Mouse (Mus musculus) G1E (cell line): ENCODE data around the gene Flywch1. TPM values are rescaled to one million over a fixed set of nuclear protein-coding genes. Genes with fewer than 3 reads are reported as not detected.

Source experiments
- ATAC-seq: 2 replicates; pipeline ENCODE4 v1.8.0; 2016; ENCODE audit warnings: mild to moderate bottlenecking; ENCODE audit not compliant: insufficient number of reproducible peaks, poor library complexity, low FRiP score, severe bottlenecking; ENCODE audit errors: extremely low read depth
- DNase-seq: peaks from one replicate; pipeline ENCODE4 v3.0.0; 2012; ENCODE audit warnings: low spot score
- H3K27me3 ChIP-seq: 2 replicates; pipeline ENCODE4 v1.6.1; 2012; ENCODE audit warnings: mild to moderate bottlenecking, low read length, inconsistent platforms; ENCODE audit not compliant: insufficient read depth
- H3K36me3 ChIP-seq: replicated peaks from 2 replicates; pipeline ENCODE3; 2012; ENCODE audit warnings: mild to moderate bottlenecking, inconsistent platforms
- H3K4me1 ChIP-seq: 2 replicates; pipeline ENCODE4 v1.6.1; 2012; ENCODE audit warnings: low read depth, low read length, inconsistent platforms, mixed read lengths; ENCODE audit not compliant: insufficient read depth
- H3K4me3 ChIP-seq: 2 replicates; pipeline ENCODE4 v1.5.1; 2012; ENCODE audit warnings: low read depth, mild to moderate bottlenecking, inconsistent platforms, low read length, moderate library complexity, mixed read lengths
- H3K9me3 ChIP-seq: replicated peaks from 2 replicates; pipeline ENCODE4 v1.6.1; 2012; ENCODE audit warnings: inconsistent platforms
- CTCF ChIP-seq: IDR thresholded peaks from 2 replicates; pipeline ENCODE4 v1.5.1; 2012; ENCODE audit warnings: low read depth, low read length, inconsistent platforms, mixed read lengths
- GATA1 ChIP-seq: IDR thresholded peaks from 2 replicates; pipeline ENCODE4 v1.6.1; 2012; ENCODE audit warnings: borderline replicate concordance, low read length, inconsistent platforms, mixed read lengths
- GATA2 ChIP-seq: IDR thresholded peaks from 2 replicates; pipeline ENCODE4 v1.6.1; 2012; ENCODE audit warnings: low read depth, low read length, inconsistent platforms, borderline replicate concordance
- POLR2AphosphoS5 ChIP-seq: IDR thresholded peaks from 2 replicates; pipeline ENCODE4 v1.6.1; 2012; ENCODE audit warnings: low read depth, low read length, inconsistent platforms; ENCODE audit not compliant: insufficient replicate concordance
- TAL1 ChIP-seq: conservative IDR thresholded peaks from 2 replicates; pipeline ENCODE4 v1.6.1; 2012; ENCODE audit warnings: low read depth, low read length, inconsistent platforms, mixed read lengths
- polyA plus RNA-seq: library from polyadenylated mRNA; stranded (reverse); fragments of >175 nt; gene quantifications from 2 replicates; pipeline ENCODE4 v1.2.3, GENCODE M21; 2012
- total RNA-seq, 2 experiments: library from RNA; stranded (forward) in 1 of 2; stranded (reverse) in 1 of 2; fragments of 200-1000 nt in 1 of 2; fragments of >200 nt in 1 of 2; fragmentation: Nextera tagmentation in 1 of 2; gene quantifications; 2 replicates each; pipeline ENCODE4 v1.2.3; 2014 to 2017

Gene Flywch1
- total and polyA plus RNA-seq, 3 experiments = 14.1 to 44.6 (median 22.3) TPM

DNA sequence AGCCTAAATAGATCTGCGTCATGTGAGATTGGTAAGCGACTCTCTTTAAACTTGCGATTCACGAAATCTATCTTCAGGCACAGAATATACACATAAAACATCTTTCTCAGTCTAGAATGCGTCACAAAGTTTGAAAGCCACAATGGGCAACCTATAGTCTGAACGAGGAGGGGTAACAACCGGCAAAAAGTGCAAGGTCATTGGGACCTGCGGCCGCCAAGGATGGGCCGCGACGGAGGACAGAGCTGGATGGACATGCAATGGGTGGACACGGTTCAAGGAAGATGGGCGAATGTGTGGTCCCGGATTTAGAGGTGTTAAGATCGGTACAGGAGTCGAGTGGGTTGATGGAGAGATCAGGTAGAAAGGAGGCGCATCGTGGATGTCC lies 512 bp downstream of the Flywch1 start:
- DNase-seq (peak; percentile 10), ATAC-seq (no peak)
- Histone ChIP-seq H3K4me3 (peak overlapping the region; percentile 91), H3K4me1 (peaks cover 16% of the 10 kb centered on the region), H3K36me3 (peaks cover 15% of the 10 kb centered on the region), H3K27me3 (peaks cover 8% of the 10 kb centered on the region; the same call in 1 of the 2 replicates), H3K9me3 (no peaks in the 10 kb centered on the region)
- TF ChIP-seq GATA2 (no peak), GATA1 (no peak), CTCF (no peak), POLR2AphosphoS5 (no peak), TAL1 (no peak)

- H3K4me3 ChIP-seq = peak overlapping the region; percentile 91; the same call in 1 of the 2 replicates
- H3K4me1 ChIP-seq = peaks cover 16% of the 10 kb centered on the region
- H3K9me3 ChIP-seq = no peaks in the 10 kb centered on the region
- peaks cover 8% of the 10 kb centered on the region; the same call in 1 of the 2 replicates for H3K27me3 ChIP-seq
- ATAC-seq (no peak), DNase-seq (no peak)
- H3K36me3 ChIP-seq = peaks cover 15% of the 10 kb centered on the region
- TF ChIP-seq CTCF (no peak), GATA2 (no peak), TAL1 (no peak), POLR2AphosphoS5 (no peak), GATA1 (no peak)
Observed at GRCm38 (mm10) chr17:23770493-23770892, 909 bp downstream of the Flywch1 start.

DNA sequence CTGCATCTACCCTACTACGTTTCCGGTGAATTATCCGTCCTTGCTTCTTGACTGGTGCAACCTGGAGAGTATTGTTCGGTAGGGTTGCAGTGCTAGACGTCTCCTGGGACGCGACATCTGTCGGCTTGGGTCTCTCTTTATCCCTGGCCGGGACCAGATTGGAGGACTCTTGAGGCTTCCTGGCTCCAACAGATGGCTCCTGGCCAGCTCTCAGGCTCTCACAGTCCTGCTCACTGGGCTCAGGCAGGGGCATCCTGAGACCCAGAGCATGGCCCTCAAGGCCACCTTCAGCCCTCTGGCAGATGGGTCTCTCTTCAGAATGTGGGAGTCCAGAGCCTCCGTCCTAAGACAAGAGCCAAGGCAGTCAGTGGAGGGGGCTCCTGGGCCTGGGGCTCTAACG lies 8.4 kb downstream of the Flywch1 start:
- DNase-seq (no peak), ATAC-seq (no peak)
- Histone ChIP-seq H3K4me1 (peaks cover 8% of the 10 kb centered on the region), H3K9me3 (no peaks in the 10 kb centered on the region), H3K27me3 (no peaks in the 10 kb centered on the region), H3K4me3 (no peak overlapping the region), H3K36me3 (peaks cover 53% of the 10 kb centered on the region)
- no peak for TF ChIP-seq CTCF

GRCm38 (mm10) chr17:23761155-23761554 lies 10.2 kb downstream of the Flywch1 start:
- peaks cover 8% of the 10 kb centered on the region for H3K4me1 ChIP-seq
- DNase-seq = no peak
- H3K27me3 ChIP-seq = no peaks in the 10 kb centered on the region
- ATAC-seq = no peak
- TF ChIP-seq POLR2AphosphoS5 (no peak), GATA1 (no peak), CTCF (no peak), TAL1 (no peak), GATA2 (no peak)
- peaks cover 66% of the 10 kb centered on the region for H3K36me3 ChIP-seq
- H3K4me3 ChIP-seq = no peak overlapping the region
- H3K9me3 ChIP-seq = no peaks in the 10 kb centered on the region

DNA sequence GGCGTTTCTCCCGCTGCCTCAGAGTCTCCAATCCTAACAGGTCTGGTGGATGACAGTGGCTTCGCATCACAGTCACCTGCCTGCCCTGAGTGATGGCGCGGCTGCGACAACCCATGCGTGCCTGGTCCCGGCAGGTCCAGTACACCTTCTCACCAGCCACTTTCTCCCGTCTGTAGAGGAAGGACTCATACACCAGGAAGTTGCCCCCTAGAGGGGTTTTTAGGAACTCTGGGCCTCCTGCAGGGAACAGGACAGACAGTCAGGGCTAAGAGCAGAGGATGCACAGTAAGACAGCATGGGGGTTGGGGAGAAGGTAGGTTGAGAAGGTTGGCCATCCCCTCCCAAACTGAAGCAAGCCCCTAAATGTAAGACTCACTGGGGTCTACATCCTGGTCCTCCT lies 11.2 kb downstream of the Flywch1 start:
- peaks cover 74% of the 10 kb centered on the region for H3K36me3 ChIP-seq

GRCm38 (mm10) chr17:23758801-23759200 lies 12.6 kb downstream of the Flywch1 start:
- ATAC-seq (no peak), DNase-seq (no peak)
- Histone ChIP-seq H3K9me3 (no peaks in the 10 kb centered on the region), H3K4me1 (peaks cover 8% of the 10 kb centered on the region), H3K27me3 (no peaks in the 10 kb centered on the region), H3K36me3 (peaks cover 72% of the 10 kb centered on the region), H3K4me3 (no peak overlapping the region)
- no peak for TF ChIP-seq TAL1
- TF ChIP-seq CTCF = no peak
- TF ChIP-seq GATA2 = no peak
- TF ChIP-seq POLR2AphosphoS5 = no peak
- no peak for TF ChIP-seq GATA1

More for the DNA sequence above, 11.2 kb downstream of the Flywch1 start:
- DNase-seq (no peak), ATAC-seq (no peak)
- H3K4me1 ChIP-seq = peaks cover 8% of the 10 kb centered on the region
- no peak overlapping the region for H3K4me3 ChIP-seq
- TF ChIP-seq CTCF = no peak
- TF ChIP-seq GATA2 = no peak
- no peak for TF ChIP-seq POLR2AphosphoS5
- TF ChIP-seq GATA1 = no peak
- no peak for TF ChIP-seq TAL1
- H3K9me3 ChIP-seq = no peaks in the 10 kb centered on the region
- no peaks in the 10 kb centered on the region for H3K27me3 ChIP-seq

GRCm38 (mm10) chr17:23757581-23757980 lies 13.8 kb downstream of the Flywch1 start:
- no peaks in the 10 kb centered on the region for H3K27me3 ChIP-seq
- DNase-seq (no peak), ATAC-seq (no peak)
- H3K9me3 ChIP-seq = no peaks in the 10 kb centered on the region
- no peaks in the 10 kb centered on the region for H3K4me1 ChIP-seq
- H3K4me3 ChIP-seq = no peak overlapping the region
- peaks cover 80% of the 10 kb centered on the region for H3K36me3 ChIP-seq
- TF ChIP-seq GATA1 (no peak), POLR2AphosphoS5 (no peak), CTCF (no peak), GATA2 (no peak), TAL1 (no peak)
